Mouse (Mus musculus) ES-Bruce4 (cell line): ENCODE measurements around the gene Lrmda.

ENCODE experiments used
- CTCF ChIP-seq: IDR thresholded peaks from one replicate; pipeline ENCODE4 v1.8.1; 2011; ENCODE audit warnings: low read depth, low read length
- POLR2A ChIP-seq: IDR thresholded peaks from one replicate; pipeline ENCODE4 v1.8.1; 2011; ENCODE audit warnings: low read length; ENCODE audit not compliant: insufficient read depth

DNA sequence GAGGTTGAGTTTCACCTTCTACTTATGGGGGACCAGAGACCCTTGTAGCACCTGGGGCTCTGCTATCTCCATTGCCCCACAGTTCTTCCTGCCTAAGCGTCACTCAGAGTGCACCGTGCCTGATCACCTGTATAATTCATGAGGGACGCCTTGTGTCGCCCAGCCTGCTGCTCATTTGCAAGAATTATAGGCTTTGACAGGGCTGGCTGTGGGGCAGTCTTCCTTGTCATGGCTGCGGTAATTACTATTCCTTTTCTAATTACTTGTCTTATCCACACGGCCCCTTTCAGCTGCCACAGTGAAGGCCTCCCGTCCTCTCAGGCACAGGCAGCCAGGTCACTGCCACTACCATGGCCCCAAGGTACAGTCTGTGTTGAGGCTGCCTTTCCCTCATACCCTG is 41.3 kb downstream of the Lrmda start:
- TF ChIP-seq POLR2A (no peak), CTCF (no peak)
